Mouse (Mus musculus) ES-Bruce4 (cell line): ENCODE results near the gene Epyc.

Source experiments
- CTCF ChIP-seq: IDR thresholded peaks from one replicate; pipeline ENCODE4 v1.8.1; 2011; ENCODE audit warnings: low read depth, low read length
- EP300 ChIP-seq: IDR thresholded peaks from 2 replicates; pipeline ENCODE4 v1.6.1; 2011; ENCODE audit warnings: low read depth, low read length; ENCODE audit not compliant: insufficient read depth
- POLR2A ChIP-seq: IDR thresholded peaks from one replicate; pipeline ENCODE4 v1.8.1; 2011; ENCODE audit warnings: low read length; ENCODE audit not compliant: insufficient read depth

- no peak for TF ChIP-seq CTCF
- TF ChIP-seq POLR2A = no peak
- TF ChIP-seq EP300 = no peak
These were observed 76.8 kb downstream of the Epyc start for GRCm38 (mm10) chr10:97720625-97721024.
